Mouse (Mus musculus): ENCODE results near the gene Pmel. TPM values are rescaled to one million over a fixed set of nuclear protein-coding genes. Genes with fewer than 3 reads are reported as not detected.

Pmel gene
- polyA plus RNA-seq, 1 experiment = 1.4 TPM

DNA sequence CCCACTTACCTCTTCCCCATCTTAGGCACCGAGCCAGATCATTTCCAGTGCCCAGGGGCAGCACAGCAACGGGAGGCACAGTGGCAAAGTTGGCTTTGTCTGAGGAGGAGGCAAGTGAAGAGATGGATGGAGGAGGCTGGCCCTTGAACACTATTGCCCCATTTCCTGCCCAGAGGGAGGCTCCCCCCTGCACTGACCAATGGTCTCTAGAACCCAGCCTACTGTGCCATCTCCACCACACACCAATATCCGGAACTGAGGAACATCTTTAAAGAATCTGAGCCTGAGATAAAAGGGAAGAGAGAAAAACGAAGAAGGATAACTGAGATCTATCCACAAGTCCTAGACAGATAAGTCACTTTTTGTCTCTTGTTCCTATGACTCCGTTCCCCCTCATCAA is 24.1 kb downstream of the Pmel start:
- Histone ChIP-seq H3K27me3 (ENCODE audit: control insufficient read depth, insufficient read depth, low read length) (no peaks in the 10 kb centered on the region), H3K27ac (ENCODE audit: insufficient read depth, low read depth, low read length) (no peak overlapping the region), H3K4me1 (ENCODE audit: control insufficient read depth, insufficient read depth, insufficient read length, low read length) (no peaks in the 10 kb centered on the region), H3K4me3 (ENCODE audit: low read depth, low read length) (no peak overlapping the region), H3K36me3 (ENCODE audit: control insufficient read depth, insufficient read depth, low read length) (peaks cover 61% of the 10 kb centered on the region)
- TF ChIP-seq POLR2A (IDR thresholded peaks at IDR 0.05; ENCODE audit: low read depth, low read length) (no peak), CTCF (IDR thresholded peaks at IDR 0.05; ENCODE audit: extremely low read depth, insufficient read length, insufficient replicate concordance, low read depth, low read length) (no peak)
- WGBS = 88% methylated on average over 5 of the region's 5 CpGs

DNA sequence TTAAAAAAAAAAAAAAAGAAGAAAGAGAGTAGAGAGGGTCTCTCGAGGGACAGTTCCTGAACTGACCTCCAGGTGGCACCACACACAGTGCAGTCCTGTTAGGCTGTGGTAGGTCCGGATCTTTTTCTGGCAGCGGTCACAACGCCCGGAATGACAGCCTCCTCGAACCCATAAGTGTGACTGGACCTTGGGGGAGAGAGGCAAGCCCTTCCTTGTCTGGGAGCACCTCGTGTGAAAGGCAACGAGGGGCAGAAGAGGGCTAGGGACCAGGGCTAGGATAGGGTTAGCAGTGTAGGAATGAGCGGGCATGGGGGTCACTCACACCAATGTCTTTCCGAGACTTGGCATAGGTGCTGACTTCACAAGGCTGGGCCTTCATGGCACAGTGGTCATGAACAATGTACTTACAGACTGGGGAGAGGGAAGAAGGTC is 27.0 kb downstream of the Pmel start:
- Histone ChIP-seq H3K4me3 (ENCODE audit: low read depth, low read length) (no peak overlapping the region), H3K27me3 (ENCODE audit: control insufficient read depth, insufficient read depth, low read length) (no peaks in the 10 kb centered on the region), H3K4me1 (ENCODE audit: control insufficient read depth, insufficient read depth, insufficient read length, low read length) (no peaks in the 10 kb centered on the region), H3K36me3 (ENCODE audit: control insufficient read depth, insufficient read depth, low read length) (peaks cover 68% of the 10 kb centered on the region), H3K27ac (ENCODE audit: insufficient read depth, low read depth, low read length) (no peak overlapping the region)
- no peak for TF ChIP-seq POLR2A (IDR thresholded peaks at IDR 0.05; ENCODE audit: low read depth, low read length)
- TF ChIP-seq CTCF (IDR thresholded peaks at IDR 0.05; ENCODE audit: extremely low read depth, insufficient read length, insufficient replicate concordance, low read depth, low read length) = peak; percentile 75; the same call in 1 of the 2 replicates
- whole genome bisulfite sequencing = 22% methylated on average over 10 of the region's 10 CpGs

DNA sequence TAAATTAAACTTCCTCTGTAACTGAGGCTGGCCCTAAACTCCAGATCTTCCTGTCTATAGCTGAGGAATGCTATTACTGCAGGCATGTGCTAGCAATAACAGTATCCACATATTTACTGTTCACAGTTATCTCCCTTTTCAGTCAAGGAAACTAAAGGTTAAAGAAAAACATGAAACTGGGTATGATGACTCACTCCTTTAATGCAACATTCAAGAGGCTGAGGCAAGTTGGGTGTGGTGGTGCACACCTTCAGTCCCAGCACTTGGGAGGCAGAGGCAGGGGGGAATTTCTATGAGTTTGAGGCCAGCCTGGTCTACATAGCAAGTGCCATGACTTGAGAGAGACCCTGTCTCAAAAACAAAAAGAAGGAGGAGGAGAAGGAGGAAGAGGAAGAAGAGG is 28.0 kb downstream of the Pmel start:
- Histone ChIP-seq H3K27ac (ENCODE audit: insufficient read depth, low read depth, low read length) (no peak overlapping the region), H3K27me3 (ENCODE audit: control insufficient read depth, insufficient read depth, low read length) (no peaks in the 10 kb centered on the region), H3K4me1 (ENCODE audit: control insufficient read depth, insufficient read depth, insufficient read length, low read length) (no peaks in the 10 kb centered on the region), H3K36me3 (ENCODE audit: control insufficient read depth, insufficient read depth, low read length) (peaks cover 71% of the 10 kb centered on the region), H3K4me3 (ENCODE audit: low read depth, low read length) (no peak overlapping the region)
- TF ChIP-seq POLR2A (IDR thresholded peaks at IDR 0.05; ENCODE audit: low read depth, low read length) (no peak), CTCF (IDR thresholded peaks at IDR 0.05; ENCODE audit: extremely low read depth, insufficient read length, insufficient replicate concordance, low read depth, low read length) (no peak)

DNA sequence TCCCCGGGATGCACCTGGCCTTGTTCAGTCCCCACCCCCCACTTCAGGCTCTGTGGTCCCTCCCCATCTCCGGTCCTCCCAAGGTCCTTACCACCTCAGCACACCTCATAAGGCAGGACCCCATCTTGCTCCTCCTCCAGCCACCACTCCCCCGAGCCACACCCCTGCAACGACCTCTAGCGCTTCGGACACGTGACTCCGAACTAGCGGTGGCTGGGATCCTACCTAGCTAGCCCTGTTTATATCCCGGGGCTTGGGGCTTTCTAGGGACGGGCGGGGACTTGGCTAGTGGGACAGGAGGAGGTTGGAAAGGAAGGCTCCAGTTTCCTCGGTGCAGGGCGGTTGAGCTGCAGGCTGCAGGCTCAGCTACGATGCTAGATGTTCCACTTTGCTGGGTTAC is 33.4 kb downstream of the Pmel start:
- Histone ChIP-seq H3K27me3 (ENCODE audit: control insufficient read depth, insufficient read depth, low read length) (no peaks in the 10 kb centered on the region), H3K4me3 (ENCODE audit: low read depth, low read length) (no peak overlapping the region), H3K4me1 (ENCODE audit: control insufficient read depth, insufficient read depth, insufficient read length, low read length) (peaks cover 7% of the 10 kb centered on the region), H3K36me3 (ENCODE audit: control insufficient read depth, insufficient read depth, low read length) (peaks cover 38% of the 10 kb centered on the region), H3K27ac (ENCODE audit: insufficient read depth, low read depth, low read length) (no peak overlapping the region)
- TF ChIP-seq POLR2A (IDR thresholded peaks at IDR 0.05; ENCODE audit: low read depth, low read length) (no peak), CTCF (IDR thresholded peaks at IDR 0.05; ENCODE audit: extremely low read depth, insufficient read length, insufficient replicate concordance, low read depth, low read length) (no peak)
- 30% methylated on average over 15 of the region's 15 CpGs for WGBS

DNA sequence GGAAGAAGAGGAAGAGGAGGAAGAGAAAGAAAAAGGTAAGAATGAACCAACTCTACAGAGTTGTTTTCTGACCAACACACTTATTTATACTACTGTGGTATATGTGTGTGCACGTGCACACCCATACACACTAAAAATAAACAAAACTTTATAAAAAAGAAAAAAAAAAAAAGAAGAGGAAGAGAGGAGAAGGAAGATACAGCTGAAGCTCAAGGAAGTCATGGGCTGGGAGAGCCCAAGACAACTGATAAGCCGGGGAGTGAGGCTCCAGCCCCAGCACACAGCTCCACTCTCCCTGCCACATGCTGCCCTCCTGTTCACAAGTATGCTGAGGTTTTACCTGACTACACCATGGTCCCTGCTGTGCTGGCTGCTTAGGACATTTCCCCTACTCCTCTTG is 36.3 kb downstream of the Pmel start:
- no peak for TF ChIP-seq POLR2A (IDR thresholded peaks at IDR 0.05; ENCODE audit: low read depth, low read length)
- TF ChIP-seq CTCF (IDR thresholded peaks at IDR 0.05; ENCODE audit: extremely low read depth, insufficient read length, insufficient replicate concordance, low read depth, low read length) = no peak
- WGBS = 27% methylated on average over 2 of the region's 2 CpGs
- Histone ChIP-seq H3K4me3 (ENCODE audit: low read depth, low read length) (no peak overlapping the region), H3K4me1 (ENCODE audit: control insufficient read depth, insufficient read depth, insufficient read length, low read length) (peaks cover 7% of the 10 kb centered on the region), H3K27ac (ENCODE audit: insufficient read depth, low read depth, low read length) (peak overlapping the region; percentile 45; the same call in 1 of the 2 replicates), H3K27me3 (ENCODE audit: control insufficient read depth, insufficient read depth, low read length) (no peaks in the 10 kb centered on the region), H3K36me3 (ENCODE audit: control insufficient read depth, insufficient read depth, low read length) (peaks cover 19% of the 10 kb centered on the region)

DNA sequence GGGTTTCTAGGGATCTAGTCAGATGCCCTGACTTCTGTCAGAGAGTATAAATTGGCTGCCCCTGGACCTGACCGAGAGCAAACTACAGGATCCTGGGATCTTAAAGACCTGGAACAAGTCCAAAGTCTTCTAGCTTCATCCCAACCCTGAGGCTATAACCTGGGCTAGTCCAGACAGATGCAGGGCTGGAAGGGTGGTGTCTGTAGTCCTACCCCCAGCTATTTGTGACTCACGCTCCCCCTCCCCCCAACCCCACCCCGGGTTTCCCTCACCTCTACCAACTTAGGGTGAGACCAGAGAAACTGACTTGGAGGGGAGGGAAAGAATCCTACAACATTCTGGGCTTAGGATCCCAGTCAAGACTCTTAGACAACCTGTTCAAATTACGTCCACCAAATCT is 38.6 kb downstream of the Pmel start:
- TF ChIP-seq POLR2A (IDR thresholded peaks at IDR 0.05; ENCODE audit: low read depth, low read length) (no peak; the same call in 1 of the 2 replicates), CTCF (IDR thresholded peaks at IDR 0.05; ENCODE audit: extremely low read depth, insufficient read length, insufficient replicate concordance, low read depth, low read length) (no peak)
- peaks cover 5% of the 10 kb centered on the region; the same call in 1 of the 2 replicates for H3K36me3 ChIP-seq (ENCODE audit: control insufficient read depth, insufficient read depth, low read length)
- peaks cover 10% of the 10 kb centered on the region for H3K4me1 ChIP-seq (ENCODE audit: control insufficient read depth, insufficient read depth, insufficient read length, low read length)
- WGBS = 6% methylated on average over 4 of the region's 4 CpGs
- H3K27me3 ChIP-seq (ENCODE audit: control insufficient read depth, insufficient read depth, low read length) = no peaks in the 10 kb centered on the region
- H3K27ac ChIP-seq (ENCODE audit: insufficient read depth, low read depth, low read length) = peak overlapping the region; percentile 97
- peak overlapping the region; percentile 38 for H3K4me3 ChIP-seq (ENCODE audit: low read depth, low read length)

DNA sequence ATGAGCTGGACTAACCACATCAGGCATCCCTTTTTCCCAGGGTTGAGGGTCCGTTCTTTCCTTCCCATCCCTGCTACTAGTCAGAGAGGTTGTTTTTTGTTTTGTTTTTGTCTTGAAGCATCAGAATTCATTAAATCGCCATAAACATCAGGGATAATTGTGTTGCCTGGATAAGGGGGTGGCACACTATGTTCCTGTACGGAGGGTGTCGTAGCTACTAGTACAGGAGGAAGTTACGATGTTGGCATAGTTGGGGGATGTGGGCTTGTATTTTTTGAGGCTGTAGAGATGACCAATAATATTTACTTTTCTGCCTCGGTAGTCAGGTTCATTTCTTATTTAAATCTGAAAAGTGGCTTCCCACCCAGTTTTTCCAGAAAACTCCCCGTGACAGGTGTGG is 39.2 kb downstream of the Pmel start:
- no peaks in the 10 kb centered on the region for H3K27me3 ChIP-seq (ENCODE audit: control insufficient read depth, insufficient read depth, low read length)
- WGBS = under 1% methylated on average over 7 of the region's 7 CpGs
- TF ChIP-seq POLR2A (IDR thresholded peaks at IDR 0.05; ENCODE audit: low read depth, low read length) (no peak), CTCF (IDR thresholded peaks at IDR 0.05; ENCODE audit: extremely low read depth, insufficient read length, insufficient replicate concordance, low read depth, low read length) (no peak)
- peak overlapping the region; percentile 97 for H3K27ac ChIP-seq (ENCODE audit: insufficient read depth, low read depth, low read length)
- H3K4me1 ChIP-seq (ENCODE audit: control insufficient read depth, insufficient read depth, insufficient read length, low read length) = peaks cover 10% of the 10 kb centered on the region
- H3K36me3 ChIP-seq (ENCODE audit: control insufficient read depth, insufficient read depth, low read length) = peaks cover 5% of the 10 kb centered on the region; the same call in 1 of the 2 replicates
- peak overlapping the region; percentile 97 for H3K4me3 ChIP-seq (ENCODE audit: low read depth, low read length)
